Mouse (Mus musculus) testis, adult 2 months (tissue): ENCODE results near the gene Acp2.

Source experiments
- CTCF ChIP-seq: fragments of 200-500 bp; IDR thresholded peaks from 2 replicates; pipeline ENCODE4 v1.5.1; 2012; ENCODE audit warnings: low read depth, mild to moderate bottlenecking, inconsistent platforms, low read length, moderate library complexity; ENCODE audit not compliant: control insufficient read depth, insufficient read depth, insufficient replicate concordance
- POLR2A ChIP-seq: fragments of 200-500 bp; IDR thresholded peaks from 2 replicates; pipeline ENCODE4 v1.6.1; 2012; ENCODE audit warnings: low read depth, mild to moderate bottlenecking, inconsistent platforms, low read length, moderate library complexity; ENCODE audit not compliant: control insufficient read depth

DNA sequence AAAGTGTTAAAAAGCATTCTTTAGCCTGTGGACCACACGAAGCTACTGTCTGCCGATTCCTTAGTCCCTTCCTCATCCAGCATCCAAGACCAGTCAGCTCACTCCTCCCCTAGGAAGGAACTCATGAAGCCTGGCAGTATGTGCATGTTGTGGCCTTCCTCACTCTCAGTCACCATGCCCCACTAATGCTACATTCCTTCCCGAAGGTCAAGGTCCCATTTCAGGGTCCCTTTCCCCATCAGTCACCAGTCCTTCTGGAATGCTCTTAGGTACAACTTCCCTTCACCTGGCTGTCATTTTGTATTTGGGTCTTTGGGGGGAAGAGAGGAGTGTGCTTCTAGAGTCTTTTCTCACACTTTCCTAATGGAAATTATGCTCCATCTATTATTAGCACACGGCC, 49.3 kb downstream of the Acp2 start:
- no peak for TF ChIP-seq POLR2A
- no peak for TF ChIP-seq CTCF
